Mouse (Mus musculus) liver, adult 2 months (tissue): ENCODE data around the gene Zdhhc13.

Source experiments
- CTCF ChIP-seq: fragments of 200-500 bp; IDR thresholded peaks from 2 replicates; pipeline ENCODE4 v1.5.1; 2011; ENCODE audit warnings: low read depth, low read length, control low read depth
- POLR2A ChIP-seq: fragments of 200-500 bp; IDR thresholded peaks from 2 replicates; pipeline ENCODE4 v1.6.1; 2011; ENCODE audit warnings: low read length, control low read depth; ENCODE audit not compliant: insufficient read depth; ENCODE audit errors: extremely low read depth

DNA sequence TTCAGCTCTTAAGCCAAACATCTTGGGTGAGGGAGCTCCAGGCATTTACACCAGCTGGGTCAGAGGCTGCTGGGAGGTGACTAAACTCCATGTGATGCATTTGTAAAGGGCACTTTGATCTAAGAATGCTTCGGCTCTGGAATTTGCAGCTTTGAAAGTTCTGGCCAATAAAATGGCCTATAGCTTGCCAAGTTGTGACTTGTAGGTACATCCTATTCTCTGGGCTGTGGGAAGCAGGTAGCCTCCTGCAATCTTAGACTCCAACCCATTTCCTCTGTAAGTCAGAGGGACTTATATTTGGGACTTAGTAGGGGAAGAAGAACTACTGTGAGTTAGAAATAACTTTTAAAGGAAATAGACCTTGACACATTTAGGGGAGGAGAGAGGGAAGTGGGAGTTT, 72.1 kb downstream of the Zdhhc13 start:
- TF ChIP-seq CTCF (no peak), POLR2A (no peak)
